Mouse (Mus musculus) E14TG2a.4 (cell line): Measurements from ENCODE around the gene Popdc2.

Experiments
- CTCF ChIP-seq: conservative IDR thresholded peaks from 2 replicates; pipeline ENCODE4 v1.5.1; 2014; ENCODE audit warnings: low read length
- NANOG ChIP-seq: IDR thresholded peaks from 2 replicates; pipeline ENCODE4 v1.6.1; 2014; ENCODE audit warnings: borderline replicate concordance, low read length, mixed read lengths

DNA sequence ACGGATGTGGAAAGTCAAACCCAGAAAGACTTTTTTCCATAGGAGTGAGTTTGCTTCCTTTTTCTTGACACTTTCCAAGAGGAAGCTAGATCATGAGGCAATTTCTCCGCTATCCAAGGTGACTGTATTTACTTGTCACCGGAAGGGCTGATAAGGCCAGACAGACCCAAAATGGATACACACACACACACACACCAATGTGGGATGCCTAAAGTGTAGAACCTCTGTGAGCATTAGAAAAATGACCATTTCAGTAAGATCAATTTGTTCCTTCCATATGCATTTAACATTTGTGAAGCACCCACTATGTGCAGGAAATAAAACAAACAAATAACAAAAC is 1.2 kb downstream of the Popdc2 start:
- TF ChIP-seq CTCF (no peak), NANOG (no peak)
